ENCODE assay signal across 8 mouse cellular contexts in the genomic region with DNA sequence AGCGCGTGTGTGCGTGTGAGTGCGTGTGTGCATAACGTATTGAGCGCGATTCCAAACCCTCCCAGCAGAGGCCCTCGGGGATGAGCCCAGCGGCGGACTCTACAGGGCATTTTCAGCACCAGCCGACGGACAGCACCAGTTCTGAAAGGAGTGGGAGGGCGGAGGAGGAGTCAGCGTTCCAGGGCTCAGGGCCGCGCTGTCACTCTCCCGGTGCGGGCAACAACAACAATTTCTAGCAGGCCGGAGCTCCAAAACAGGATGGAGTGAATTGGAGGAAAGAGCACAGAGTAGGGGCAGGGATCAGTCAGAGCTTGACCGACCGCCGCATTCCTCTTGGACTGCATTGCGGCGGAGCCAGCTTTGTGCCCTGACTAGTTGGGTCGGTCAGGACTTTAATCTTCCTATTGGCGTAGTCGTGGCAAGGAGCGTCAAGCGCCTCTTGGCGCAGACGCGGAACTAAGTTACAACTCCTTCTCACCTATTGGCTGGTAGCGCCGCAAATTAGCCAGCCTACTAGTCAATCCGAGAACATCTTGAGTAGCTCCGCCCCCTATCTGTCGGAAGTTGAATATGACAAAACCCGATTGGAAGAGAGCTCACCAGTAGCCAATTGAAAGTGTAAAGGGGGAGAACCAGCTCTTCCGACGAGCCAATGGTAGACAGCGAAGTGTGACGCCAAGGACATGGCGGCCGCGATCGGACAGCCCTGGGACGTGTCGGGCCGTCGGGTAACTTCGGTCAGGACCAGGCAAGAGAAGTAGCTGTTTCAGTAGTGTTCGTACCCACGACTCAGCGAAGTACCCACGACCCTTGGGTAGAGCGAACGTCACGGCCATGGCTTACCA. TPM values are rescaled to one million over a fixed set of nuclear protein-coding genes. Genes with fewer than 3 reads are reported as not detected.
DNase-seq lines count a peak whose midpoint lies in the region; ATAC-seq and TF ChIP-seq lines count a peak whose summit lies in the region.

A gene (plus strand): TSS at position 655 of the 845 bp plus-strand sequence.

- peak within 1 kb of the TSS; percentile 57 for H3K27ac ChIP-seq in cortical plate, adult 2 months (ENCODE audit: insufficient read depth, low read length)

- H3K27me3 ChIP-seq in megakaryocyte, embryonic 14.5 days (replicated peaks), result peaks cover 32% of the 10 kb centered on the region

- peaks cover 37% of the 10 kb centered on the region for H3K36me3 ChIP-seq in megakaryocyte, embryonic 14.5 days (replicated peaks; ENCODE audit: low read length)

- peak within 1 kb of the TSS; percentile 87 for H3K4me3 ChIP-seq in cortical plate, adult 2 months (ENCODE audit: insufficient read depth, low read length)
- H3K4me3 ChIP-seq in megakaryocyte, embryonic 14.5 days (replicated peaks), result peak within 1 kb of the TSS; percentile 100

- peak; percentile 95 for ATAC-seq in activated CD4-positive, CD25-positive, alpha-beta regulatory T cell, adult 4 months

- peak; percentile 70; the same call in 1 of the 2 replicates for TF ChIP-seq POLR2A in cortical plate, adult 2 months (IDR thresholded peaks at IDR 0.05; ENCODE audit: extremely low read depth, insufficient read depth, low read length)

- no peaks in the 10 kb centered on the region for H3K9me3 ChIP-seq in megakaryocyte, embryonic 14.5 days

- peak; percentile 38 for TF ChIP-seq CTCF in cortical plate, adult 2 months (IDR thresholded peaks at IDR 0.05; ENCODE audit: extremely low read depth, insufficient read depth, low read length)

- DNase-seq in gastrocnemius, adult 8-10 months (ENCODE audit: low spot score in 2 of 2), result peak; percentile 88 to 91
- peak; percentile 97 for DNase-seq in hindlimb bud, embryonic 11.5 days (ENCODE audit: extremely low spot score, low read depth, low spot score)
- peak; percentile 80 to 99 for DNase-seq in left cerebral cortex, adult 8-10 months (ENCODE audit: low spot score in 2 of 2)
- peak; percentile 97 to 99 for DNase-seq in right cerebral cortex, postnatal 10 days (ENCODE audit: low spot score in 2 of 2)
- DNase-seq in urinary bladder, postnatal 25 days (ENCODE audit: low spot score), result peak; percentile 93

- H3K4me1 ChIP-seq in cortical plate, adult 2 months (ENCODE audit: control insufficient read depth, insufficient read depth, low read length), result no peaks in the 10 kb centered on the region
- H3K4me1 ChIP-seq in megakaryocyte, embryonic 14.5 days, result peaks cover 40% of the 10 kb centered on the region

RNA-seq across cellular contexts. Expression of the gene that starts here (rescaled TPM):
- 10 to 100 TPM; 49.2 to 51.1 TPM for polyA plus RNA-seq in activated CD4-positive, CD25-positive, alpha-beta regulatory T cell, adult 4 months (2017; shearing (Covaris generic))
- polyA plus RNA-seq in cortical plate, adult 2 months (2012; rRNA removed), result 54.7 and 56.2 TPM in 2 replicates
- total RNA-seq in gastrocnemius, adult 8-10 months (2022), result 10 to 100 TPM; 37.4 to 44.7 (median 39.8) TPM
- total RNA-seq in left cerebral cortex, adult 8-10 months (2022), result 10 to 100 TPM; 25.3 to 31.3 (median 28.6) TPM
- polyA plus RNA-seq in megakaryocyte, embryonic 14.5 days (2012; ENCODE audit: insufficient read depth, low replicate concordance), result 24.4 and 25.6 TPM in 2 replicates

Comparison
In these comparisons a context has a peak if more than half of its experiments do, and no peak if none do; other contexts are left out.
1. Peak in every context shown above with its lines: DNase-seq, ATAC-seq, H3K4me3 ChIP-seq and H3K27ac ChIP-seq.